Mouse (Mus musculus) stomach, postnatal 0 days (tissue): ENCODE data around the gene Susd1.

ENCODE experiments used
- CTCF ChIP-seq: IDR thresholded peaks from 2 replicates; pipeline ENCODE4 v1.5.1; 2016; ENCODE audit warnings: antibody characterized with exemption, low read depth, mild to moderate bottlenecking, moderate library complexity
- EP300 ChIP-seq: optimal IDR thresholded peaks from 2 replicates; pipeline ENCODE3; 2016; ENCODE audit warnings: antibody characterized with exemption

DNA sequence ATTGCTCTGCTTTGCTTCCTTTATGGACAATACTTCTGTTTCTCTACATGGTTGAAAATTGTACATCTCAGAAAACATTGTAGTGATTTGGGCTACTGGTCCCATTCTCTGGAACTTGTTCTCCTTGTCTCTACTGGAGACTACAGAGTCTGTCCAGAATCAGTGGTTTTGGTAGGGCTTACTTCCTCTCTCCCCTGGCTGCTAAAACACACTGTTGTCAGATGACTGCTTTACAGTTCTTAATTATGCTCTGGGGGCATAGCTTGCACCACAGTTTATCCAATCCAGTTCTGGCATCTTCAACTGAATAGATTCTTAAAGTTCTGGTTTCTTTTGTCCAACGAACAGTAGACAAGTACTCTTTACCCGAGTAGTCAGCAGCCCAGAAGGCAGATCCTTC, 27.0 kb upstream of the Susd1 start:
- no peak for TF ChIP-seq CTCF
- no peak for TF ChIP-seq EP300
